Mouse (Mus musculus): ENCODE measurements around the gene Sap25. TPM values are rescaled to one million over a fixed set of nuclear protein-coding genes. Genes with fewer than 3 reads are reported as not detected.

The Sap25 gene
- polyA plus RNA-seq, 1 experiment from 2014 or later, result 7.7 TPM

GRCm38 (mm10) chr5:137686127-137686790, 45.1 kb downstream of the Sap25 start:
- Histone ChIP-seq H3K27me3 (no peaks in the 10 kb centered on the region; the same call in 1 of the 2 replicates), H3K27ac (no peak overlapping the region), H3K4me1 (peaks cover 20% of the 10 kb centered on the region), H3K9ac (no peak overlapping the region), H3K36me3 (ENCODE audit: poor library complexity, severe bottlenecking) (no peaks in the 10 kb centered on the region), H3K4me3 (no peak overlapping the region), H3K9me3 (replicated peaks) (no peaks in the 10 kb centered on the region), H3K4me2 (no peak overlapping the region)
- ATAC-seq, result no peak
- 88% methylated on average over 6 of the region's 6 CpGs for WGBS

- peaks cover 4% of the 10 kb centered on the region; the same call in 1 of the 2 replicates for H3K4me1 ChIP-seq
- no peaks in the 10 kb centered on the region for H3K9me3 ChIP-seq (replicated peaks)
- H3K4me3 ChIP-seq, result no peak overlapping the region
- WGBS, result 92% methylated on average over 3 of the region's 3 CpGs
- no peak for ATAC-seq
- H3K36me3 ChIP-seq (ENCODE audit: poor library complexity, severe bottlenecking), result no peaks in the 10 kb centered on the region
- no peak overlapping the region for H3K4me2 ChIP-seq
- H3K27me3 ChIP-seq, result no peaks in the 10 kb centered on the region; the same call in 1 of the 2 replicates
- no peak overlapping the region for H3K9ac ChIP-seq
- H3K27ac ChIP-seq, result no peak overlapping the region
Measured at GRCm38 (mm10) chr5:137689974-137690373, 48.8 kb downstream of the Sap25 start.

- H3K36me3 ChIP-seq (ENCODE audit: poor library complexity, severe bottlenecking), result no peaks in the 10 kb centered on the region
Measured at GRCm38 (mm10) chr5:137690531-137690930, 49.4 kb downstream of the Sap25 start.

GRCm38 (mm10) chr5:137691881-137692280, 50.7 kb downstream of the Sap25 start:
- 84% methylated on average over 1 of the region's 1 CpGs for WGBS
- H3K4me3 ChIP-seq, result no peak overlapping the region
- H3K4me2 ChIP-seq, result no peak overlapping the region

More at GRCm38 (mm10) chr5:137690531-137690930, 49.4 kb downstream of the Sap25 start:
- H3K4me1 ChIP-seq, result peaks cover 4% of the 10 kb centered on the region; the same call in 1 of the 2 replicates
- no peak overlapping the region for H3K4me2 ChIP-seq
- no peaks in the 10 kb centered on the region for H3K9me3 ChIP-seq (replicated peaks)
- H3K4me3 ChIP-seq, result no peak overlapping the region
- no peak for ATAC-seq
- 66% methylated on average over 9 of the region's 9 CpGs for WGBS
- no peak overlapping the region for H3K9ac ChIP-seq
- no peaks in the 10 kb centered on the region; the same call in 1 of the 2 replicates for H3K27me3 ChIP-seq
- H3K27ac ChIP-seq, result no peak overlapping the region

More at GRCm38 (mm10) chr5:137691881-137692280, 50.7 kb downstream of the Sap25 start:
- no peak overlapping the region for H3K9ac ChIP-seq
- no peaks in the 10 kb centered on the region for H3K9me3 ChIP-seq (replicated peaks)
- H3K4me1 ChIP-seq, result peaks cover 4% of the 10 kb centered on the region; the same call in 1 of the 2 replicates
- H3K27me3 ChIP-seq, result no peaks in the 10 kb centered on the region
- no peak for ATAC-seq
- no peaks in the 10 kb centered on the region for H3K36me3 ChIP-seq (ENCODE audit: poor library complexity, severe bottlenecking)
- H3K27ac ChIP-seq, result no peak overlapping the region

Other genes with a start within 250 kb of the Sap25 start
- 0.08 and 0.12 TPM in 2 replicates for gene Zan, start 164.3 kb upstream of the Sap25 start, polyA plus RNA-seq (2015; fragmentation: Nextera tagmentation; extraction: Ambion mirVana)
- gene Pop7, start 138.8 kb upstream of the Sap25 start, polyA plus RNA-seq (2015; fragmentation: Nextera tagmentation; extraction: Ambion mirVana), result 75.6 and 82.9 TPM in 2 replicates
- gene Gigyf1, start 122.8 kb upstream of the Sap25 start, polyA plus RNA-seq (2015; fragmentation: Nextera tagmentation; extraction: Ambion mirVana), result 16.1 and 17.5 TPM in 2 replicates
- 0.35 TPM in 1 of 2 replicates, not detected in the other for gene Epo, start 108.1 kb upstream of the Sap25 start, polyA plus RNA-seq (2015; fragmentation: Nextera tagmentation; extraction: Ambion mirVana)
- gene Gnb2, start 107.8 kb upstream of the Sap25 start, polyA plus RNA-seq (2015; fragmentation: Nextera tagmentation; extraction: Ambion mirVana), result 483 and 508 TPM in 2 replicates
- 144 and 174 TPM in 2 replicates for gene Actl6b, start 87.8 kb upstream of the Sap25 start, polyA plus RNA-seq (2015; fragmentation: Nextera tagmentation; extraction: Ambion mirVana)
- gene Tfr2, start 71.5 kb upstream of the Sap25 start, polyA plus RNA-seq (2015; fragmentation: Nextera tagmentation; extraction: Ambion mirVana), result 1.2 and 1.5 TPM in 2 replicates
- 31.1 and 31.9 TPM in 2 replicates for gene Mospd3, start 40.3 kb upstream of the Sap25 start, polyA plus RNA-seq (2015; fragmentation: Nextera tagmentation; extraction: Ambion mirVana)
- 6.9 and 7.1 TPM in 2 replicates for gene Pcolce, start 27.6 kb upstream of the Sap25 start, polyA plus RNA-seq (2015; fragmentation: Nextera tagmentation; extraction: Ambion mirVana)
- gene Fbxo24, start 12.3 kb upstream of the Sap25 start, polyA plus RNA-seq (2015; fragmentation: Nextera tagmentation; extraction: Ambion mirVana), result 0.14 and 0.22 TPM in 2 replicates
- 24.5 and 25.0 TPM in 2 replicates for gene Lrch4, start 12.2 kb upstream of the Sap25 start, polyA plus RNA-seq (2015; fragmentation: Nextera tagmentation; extraction: Ambion mirVana)
- gene Gm20605, start 12.2 kb upstream of the Sap25 start, polyA plus RNA-seq (2015; fragmentation: Nextera tagmentation; extraction: Ambion mirVana), result 7.3 and 10.8 TPM in 2 replicates
- 0.08 TPM in 1 of 2 replicates, not detected in the other for gene Irs3, start 4.4 kb downstream of the Sap25 start, polyA plus RNA-seq (2015; fragmentation: Nextera tagmentation; extraction: Ambion mirVana)
- 22.8 and 23.4 TPM in 2 replicates for gene Agfg2, start 43.4 kb downstream of the Sap25 start, polyA plus RNA-seq (2015; fragmentation: Nextera tagmentation; extraction: Ambion mirVana)
- gene Nyap1, start 100.3 kb downstream of the Sap25 start, polyA plus RNA-seq (2015; fragmentation: Nextera tagmentation; extraction: Ambion mirVana), result 25.0 and 26.5 TPM in 2 replicates
- 64.3 and 71.0 TPM in 2 replicates for gene Tsc22d4, start 104.4 kb downstream of the Sap25 start, polyA plus RNA-seq (2015; fragmentation: Nextera tagmentation; extraction: Ambion mirVana)
- 38.3 and 45.0 TPM in 2 replicates for gene Ppp1r35, start 137.5 kb downstream of the Sap25 start, polyA plus RNA-seq (2015; fragmentation: Nextera tagmentation; extraction: Ambion mirVana)
- gene Mepce, start 146.3 kb downstream of the Sap25 start, polyA plus RNA-seq (2015; fragmentation: Nextera tagmentation; extraction: Ambion mirVana), result 10.3 and 12.3 TPM in 2 replicates
- gene Zcwpw1, start 146.5 kb downstream of the Sap25 start, polyA plus RNA-seq (2015; fragmentation: Nextera tagmentation; extraction: Ambion mirVana), result 12.7 and 15.4 TPM in 2 replicates
- 0.43 and 1.3 TPM in 2 replicates for gene Pilra, start 194.9 kb downstream of the Sap25 start, polyA plus RNA-seq (2015; fragmentation: Nextera tagmentation; extraction: Ambion mirVana)
- gene Pilrb1, start 216.8 kb downstream of the Sap25 start, polyA plus RNA-seq (2015; fragmentation: Nextera tagmentation; extraction: Ambion mirVana), result not detected in 2 replicates
- gene Pilrb2, start 230.5 kb downstream of the Sap25 start, polyA plus RNA-seq (2015; fragmentation: Nextera tagmentation; extraction: Ambion mirVana), result not detected in 2 replicates

Data from forebrain, embryonic 13.5 days (tissue).